Mouse (Mus musculus): Measurements from ENCODE around the gene Arhgap25. TPM values are rescaled to one million over a fixed set of nuclear protein-coding genes. Genes with fewer than 3 reads are reported as not detected.

The Arhgap25 gene
- polyA plus RNA-seq, 1 experiment from 2014 or later = 2.1 TPM

- no peaks in the 10 kb centered on the region for H3K27me3 ChIP-seq (replicated peaks; ENCODE audit: control insufficient read depth, insufficient read depth, low read length)
- H3K4me1 ChIP-seq (replicated peaks; ENCODE audit: control insufficient read depth, insufficient read depth, low read length) = no peaks in the 10 kb centered on the region
- no peak overlapping the region for H3K27ac ChIP-seq (ENCODE audit: low read depth, low read length)
- H3K4me2 ChIP-seq (replicated peaks; ENCODE audit: low read depth) = no peak overlapping the region
- TF ChIP-seq CTCF (IDR thresholded peaks at IDR 0.05; ENCODE audit: low read depth) = no peak
- no peaks in the 10 kb centered on the region for H3K36me3 ChIP-seq (ENCODE audit: control insufficient read depth, insufficient read depth)
- no peaks in the 10 kb centered on the region for H3K9me3 ChIP-seq (ENCODE audit: control insufficient read depth)
- ATAC-seq = no peak
- no peak overlapping the region for H3K4me3 ChIP-seq (ENCODE audit: low read depth, low read length)
- WGBS = 87% methylated on average over 8 of the region's 8 CpGs
- H3K9ac ChIP-seq (ENCODE audit: low read depth, low read length) = no peak overlapping the region
These were observed 12.5 kb downstream of the Arhgap25 start for GRCm38 (mm10) chr6:87520572-87520971.

DNA sequence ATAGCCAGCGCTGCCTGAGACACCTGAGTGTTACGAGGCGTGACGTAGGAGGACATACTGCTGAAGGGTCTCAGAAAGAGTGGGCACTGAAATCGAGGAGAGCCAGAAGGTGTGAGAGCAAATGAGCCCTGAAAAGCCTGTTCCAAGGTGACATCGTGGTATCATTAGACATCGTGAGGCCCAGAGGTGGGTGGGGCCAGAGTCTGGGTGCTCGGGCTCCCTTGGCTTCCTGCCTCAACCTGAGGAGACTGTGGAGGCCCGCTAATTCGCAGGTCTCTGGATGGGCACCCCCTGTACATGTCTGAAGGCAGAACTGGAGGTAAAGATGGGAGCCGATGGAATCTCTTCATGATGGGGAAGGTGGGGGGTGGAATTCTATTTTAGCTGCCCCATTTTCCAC, 13.2 kb downstream of the Arhgap25 start:
- 76% methylated on average over 11 of the region's 11 CpGs for WGBS
- ATAC-seq = no peak
- no peaks in the 10 kb centered on the region for H3K9me3 ChIP-seq (ENCODE audit: control insufficient read depth)
- no peaks in the 10 kb centered on the region for H3K4me1 ChIP-seq (replicated peaks; ENCODE audit: control insufficient read depth, insufficient read depth, low read length)
- H3K4me2 ChIP-seq (replicated peaks; ENCODE audit: low read depth) = no peak overlapping the region
- H3K27ac ChIP-seq (ENCODE audit: low read depth, low read length) = no peak overlapping the region
- no peaks in the 10 kb centered on the region for H3K27me3 ChIP-seq (replicated peaks; ENCODE audit: control insufficient read depth, insufficient read depth, low read length)
- TF ChIP-seq CTCF (IDR thresholded peaks at IDR 0.05; ENCODE audit: low read depth) = no peak
- no peak overlapping the region for H3K4me3 ChIP-seq (ENCODE audit: low read depth, low read length)
- H3K36me3 ChIP-seq (ENCODE audit: control insufficient read depth, insufficient read depth) = no peaks in the 10 kb centered on the region
- H3K9ac ChIP-seq (ENCODE audit: low read depth, low read length) = no peak overlapping the region

- Histone ChIP-seq H3K4me3 (ENCODE audit: low read depth, low read length) (no peak overlapping the region), H3K4me2 (replicated peaks; ENCODE audit: low read depth) (no peak overlapping the region), H3K36me3 (ENCODE audit: control insufficient read depth, insufficient read depth) (no peaks in the 10 kb centered on the region), H3K27ac (ENCODE audit: low read depth, low read length) (no peak overlapping the region), H3K9ac (ENCODE audit: low read depth, low read length) (no peak overlapping the region), H3K4me1 (replicated peaks; ENCODE audit: control insufficient read depth, insufficient read depth, low read length) (no peaks in the 10 kb centered on the region), H3K27me3 (replicated peaks; ENCODE audit: control insufficient read depth, insufficient read depth, low read length) (no peaks in the 10 kb centered on the region), H3K9me3 (ENCODE audit: control insufficient read depth) (no peaks in the 10 kb centered on the region)
- ATAC-seq = no peak
- 93% methylated on average over 10 of the region's 10 CpGs for WGBS
- no peak for TF ChIP-seq CTCF (IDR thresholded peaks at IDR 0.05; ENCODE audit: low read depth)
These were observed 14.4 kb downstream of the Arhgap25 start for GRCm38 (mm10) chr6:87518622-87519021.

DNA sequence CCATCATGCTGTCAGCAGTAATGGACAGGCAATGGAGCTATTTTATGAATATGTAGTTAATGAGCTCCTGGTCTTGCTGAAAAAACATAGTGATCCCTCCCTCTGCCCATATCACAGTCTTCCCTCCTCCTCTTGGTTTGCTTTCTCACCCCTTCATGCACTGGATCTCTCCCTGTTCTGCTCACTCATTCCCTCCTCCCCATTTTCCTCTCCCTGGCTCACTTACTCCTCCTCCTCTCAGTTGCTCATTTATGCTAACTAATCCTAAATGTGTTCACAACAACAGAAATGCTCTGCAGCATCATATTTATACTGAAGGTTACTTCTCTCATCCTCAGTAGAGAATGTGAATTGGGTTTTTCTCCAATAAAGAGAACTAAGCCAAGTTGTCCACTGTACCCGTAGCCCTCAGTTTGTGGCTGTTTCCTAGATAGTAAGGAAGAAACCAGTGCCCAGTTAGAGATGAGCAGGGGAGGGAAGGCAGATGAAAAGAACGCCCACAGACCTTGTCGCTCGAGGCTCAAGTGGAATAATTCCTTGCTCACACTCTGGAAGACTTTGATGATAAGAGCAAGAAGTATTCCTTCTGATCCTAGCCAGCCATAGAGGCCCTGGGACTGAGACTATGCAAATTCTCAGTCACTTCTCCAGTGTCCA, 15.2 kb downstream of the Arhgap25 start:
- H3K9ac ChIP-seq (ENCODE audit: low read depth, low read length) = no peak overlapping the region
- ATAC-seq = no peak
- H3K27ac ChIP-seq (ENCODE audit: low read depth, low read length) = no peak overlapping the region
- no peak overlapping the region for H3K4me2 ChIP-seq (replicated peaks; ENCODE audit: low read depth)
- WGBS = 78% methylated on average over 4 of the region's 4 CpGs
- no peak for TF ChIP-seq CTCF (IDR thresholded peaks at IDR 0.05; ENCODE audit: low read depth)
- H3K4me1 ChIP-seq (replicated peaks; ENCODE audit: control insufficient read depth, insufficient read depth, low read length) = no peaks in the 10 kb centered on the region
- H3K27me3 ChIP-seq (replicated peaks; ENCODE audit: control insufficient read depth, insufficient read depth, low read length) = no peaks in the 10 kb centered on the region
- no peaks in the 10 kb centered on the region for H3K9me3 ChIP-seq (ENCODE audit: control insufficient read depth)
- H3K4me3 ChIP-seq (ENCODE audit: low read depth, low read length) = no peak overlapping the region
- no peaks in the 10 kb centered on the region for H3K36me3 ChIP-seq (ENCODE audit: control insufficient read depth, insufficient read depth)

- H3K27me3 ChIP-seq (replicated peaks; ENCODE audit: control insufficient read depth, insufficient read depth, low read length) = no peaks in the 10 kb centered on the region
- H3K9me3 ChIP-seq (ENCODE audit: control insufficient read depth) = no peaks in the 10 kb centered on the region
- H3K36me3 ChIP-seq (ENCODE audit: control insufficient read depth, insufficient read depth) = no peaks in the 10 kb centered on the region
- H3K27ac ChIP-seq (ENCODE audit: low read depth, low read length) = no peak overlapping the region
- H3K4me3 ChIP-seq (ENCODE audit: low read depth, low read length) = no peak overlapping the region
- ATAC-seq = no peak
- no peak overlapping the region for H3K4me2 ChIP-seq (replicated peaks; ENCODE audit: low read depth)
- WGBS = 78% methylated on average over 4 of the region's 4 CpGs
- TF ChIP-seq CTCF (IDR thresholded peaks at IDR 0.05; ENCODE audit: low read depth) = no peak
- H3K9ac ChIP-seq (ENCODE audit: low read depth, low read length) = no peak overlapping the region
- no peaks in the 10 kb centered on the region for H3K4me1 ChIP-seq (replicated peaks; ENCODE audit: control insufficient read depth, insufficient read depth, low read length)
These were observed 18.7 kb downstream of the Arhgap25 start for GRCm38 (mm10) chr6:87514321-87514720.

- Histone ChIP-seq H3K9ac (ENCODE audit: low read depth, low read length) (no peak overlapping the region), H3K4me1 (replicated peaks; ENCODE audit: control insufficient read depth, insufficient read depth, low read length) (no peaks in the 10 kb centered on the region), H3K4me2 (replicated peaks; ENCODE audit: low read depth) (no peak overlapping the region), H3K27me3 (replicated peaks; ENCODE audit: control insufficient read depth, insufficient read depth, low read length) (no peaks in the 10 kb centered on the region), H3K27ac (ENCODE audit: low read depth, low read length) (no peak overlapping the region), H3K36me3 (ENCODE audit: control insufficient read depth, insufficient read depth) (no peaks in the 10 kb centered on the region), H3K4me3 (ENCODE audit: low read depth, low read length) (no peak overlapping the region), H3K9me3 (ENCODE audit: control insufficient read depth) (no peaks in the 10 kb centered on the region)
- WGBS = 77% methylated on average over 12 of the region's 12 CpGs
- no peak for ATAC-seq
- peak; percentile 90 for TF ChIP-seq CTCF (IDR thresholded peaks at IDR 0.05; ENCODE audit: low read depth)
These were observed 19.9 kb downstream of the Arhgap25 start for GRCm38 (mm10) chr6:87513046-87513767.
